Mouse (Mus musculus): ENCODE measurements around the gene Ndrg2. TPM values are rescaled to one million over a fixed set of nuclear protein-coding genes. Genes with fewer than 3 reads are reported as not detected.
"Not testable (repeated sequence)": the region's sequence is repeated elsewhere in the genome, so short reads cannot be mapped to it uniquely, and the experiment has no call there.

Gene Ndrg2
- total RNA-seq (2017): 0.74 and 4.7 TPM in 2 replicates

- no peak for ATAC-seq (ENCODE audit: extremely low read depth, insufficient number of reproducible peaks, low FRiP score, poor library complexity, severe bottlenecking)
These were observed at the start of gene Ndrg2 for GRCm38 (mm10) chr14:51913960-51914762. Gene Ndrg2 (minus strand): TSS chr14:51914158.

GRCm38 (mm10) chr14:51960316-51960715, 46.4 kb upstream of the Ndrg2 start:
- no peak for ATAC-seq (ENCODE audit: extremely low read depth, insufficient number of reproducible peaks, low FRiP score, poor library complexity, severe bottlenecking)

GRCm38 (mm10) chr14:51943336-51943735, 29.4 kb upstream of the Ndrg2 start:
- ATAC-seq (ENCODE audit: extremely low read depth, insufficient number of reproducible peaks, low FRiP score, poor library complexity, severe bottlenecking): no peak

- ATAC-seq (ENCODE audit: extremely low read depth, insufficient number of reproducible peaks, low FRiP score, poor library complexity, severe bottlenecking): no peak
These were observed 28.3 kb upstream of the Ndrg2 start for GRCm38 (mm10) chr14:51942236-51942635.

- no peak for ATAC-seq (ENCODE audit: extremely low read depth, insufficient number of reproducible peaks, low FRiP score, poor library complexity, severe bottlenecking)
These were observed 27.6 kb upstream of the Ndrg2 start for GRCm38 (mm10) chr14:51941577-51941976.

- no peak for ATAC-seq (ENCODE audit: extremely low read depth, insufficient number of reproducible peaks, low FRiP score, poor library complexity, severe bottlenecking)
These were observed 27.1 kb upstream of the Ndrg2 start for GRCm38 (mm10) chr14:51940944-51941560.

- no peak for ATAC-seq (ENCODE audit: extremely low read depth, insufficient number of reproducible peaks, low FRiP score, poor library complexity, severe bottlenecking)
These were observed 25.0 kb upstream of the Ndrg2 start for GRCm38 (mm10) chr14:51939005-51939404.

- no peak for ATAC-seq (ENCODE audit: extremely low read depth, insufficient number of reproducible peaks, low FRiP score, poor library complexity, severe bottlenecking)
These were observed 18.4 kb upstream of the Ndrg2 start for GRCm38 (mm10) chr14:51932092-51933020.

GRCm38 (mm10) chr14:51930824-51931223, 16.9 kb upstream of the Ndrg2 start:
- ATAC-seq (ENCODE audit: extremely low read depth, insufficient number of reproducible peaks, low FRiP score, poor library complexity, severe bottlenecking): no peak

- no peak for ATAC-seq (ENCODE audit: extremely low read depth, insufficient number of reproducible peaks, low FRiP score, poor library complexity, severe bottlenecking)
These were observed 16.0 kb upstream of the Ndrg2 start for GRCm38 (mm10) chr14:51929968-51930367.

- no peak for ATAC-seq (ENCODE audit: extremely low read depth, insufficient number of reproducible peaks, low FRiP score, poor library complexity, severe bottlenecking)
These were observed 15.5 kb upstream of the Ndrg2 start for GRCm38 (mm10) chr14:51929309-51929943.

- ATAC-seq (ENCODE audit: extremely low read depth, insufficient number of reproducible peaks, low FRiP score, poor library complexity, severe bottlenecking): not testable (repeated sequence)
These were observed 13.0 kb upstream of the Ndrg2 start for GRCm38 (mm10) chr14:51926930-51927329.

- no peak for ATAC-seq (ENCODE audit: extremely low read depth, insufficient number of reproducible peaks, low FRiP score, poor library complexity, severe bottlenecking)
These were observed 9.5 kb upstream of the Ndrg2 start for GRCm38 (mm10) chr14:51923492-51923891.

- no peak for ATAC-seq (ENCODE audit: extremely low read depth, insufficient number of reproducible peaks, low FRiP score, poor library complexity, severe bottlenecking)
These were observed 9.0 kb upstream of the Ndrg2 start for GRCm38 (mm10) chr14:51922910-51923309.

GRCm38 (mm10) chr14:51922571-51922865, 8.6 kb upstream of the Ndrg2 start, which contains the start of gene Rnase13:
Gene Rnase13 (minus strand): TSS chr14:51922773.
- ATAC-seq (ENCODE audit: extremely low read depth, insufficient number of reproducible peaks, low FRiP score, poor library complexity, severe bottlenecking): no peak

- no peak for ATAC-seq (ENCODE audit: extremely low read depth, insufficient number of reproducible peaks, low FRiP score, poor library complexity, severe bottlenecking)
These were observed 8.0 kb upstream of the Ndrg2 start for GRCm38 (mm10) chr14:51921759-51922570.

GRCm38 (mm10) chr14:51918966-51919365, 5.0 kb upstream of the Ndrg2 start:
- no peak for ATAC-seq (ENCODE audit: extremely low read depth, insufficient number of reproducible peaks, low FRiP score, poor library complexity, severe bottlenecking)

GRCm38 (mm10) chr14:51918125-51918524, 4.2 kb upstream of the Ndrg2 start, which contains the start of gene Tppp2:
Gene Tppp2 (plus strand): TSS chr14:51918425.
- ATAC-seq (ENCODE audit: extremely low read depth, insufficient number of reproducible peaks, low FRiP score, poor library complexity, severe bottlenecking): no peak

Measured in neutrophil, adult 5-6 weeks (primary cell).